Mouse (Mus musculus): ENCODE measurements at regions not wholly inside any gene's neighbourhood (a gene's known extent, or its start where the extent isn't known, plus 50 kb on each side); places are given as distances from the start of the nearest gene placed in this dataset.

DNA sequence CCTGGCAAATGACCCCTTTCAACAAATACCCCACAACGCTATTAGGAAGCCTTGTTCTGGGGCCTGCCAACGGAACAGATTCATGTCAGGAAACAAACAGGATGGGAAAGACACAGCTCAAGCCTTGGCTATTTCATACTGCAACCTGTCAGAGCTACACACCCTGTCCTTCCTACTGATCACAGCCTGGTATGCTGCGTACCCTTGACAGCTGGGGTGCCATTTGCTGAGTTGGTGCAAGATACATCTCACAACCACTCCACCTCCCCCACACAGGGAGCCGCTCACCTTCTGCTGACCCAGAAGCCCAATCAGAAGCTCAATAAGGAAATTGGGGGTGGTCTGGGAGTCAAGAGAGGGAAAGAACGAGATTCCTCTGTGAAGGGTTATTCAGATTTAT, 350.7 kb upstream of the Gm10131 start:
- TF ChIP-seq POLR2A (IDR thresholded peaks at IDR 0.05; ENCODE audit: low read depth, low read length) (no peak), CTCF (conservative IDR thresholded peaks at IDR 0.05; ENCODE audit: insufficient read depth, insufficient read length, low read depth, low read length) (no peak)
